Mouse (Mus musculus): ENCODE results near the gene Npnt.

DNA sequence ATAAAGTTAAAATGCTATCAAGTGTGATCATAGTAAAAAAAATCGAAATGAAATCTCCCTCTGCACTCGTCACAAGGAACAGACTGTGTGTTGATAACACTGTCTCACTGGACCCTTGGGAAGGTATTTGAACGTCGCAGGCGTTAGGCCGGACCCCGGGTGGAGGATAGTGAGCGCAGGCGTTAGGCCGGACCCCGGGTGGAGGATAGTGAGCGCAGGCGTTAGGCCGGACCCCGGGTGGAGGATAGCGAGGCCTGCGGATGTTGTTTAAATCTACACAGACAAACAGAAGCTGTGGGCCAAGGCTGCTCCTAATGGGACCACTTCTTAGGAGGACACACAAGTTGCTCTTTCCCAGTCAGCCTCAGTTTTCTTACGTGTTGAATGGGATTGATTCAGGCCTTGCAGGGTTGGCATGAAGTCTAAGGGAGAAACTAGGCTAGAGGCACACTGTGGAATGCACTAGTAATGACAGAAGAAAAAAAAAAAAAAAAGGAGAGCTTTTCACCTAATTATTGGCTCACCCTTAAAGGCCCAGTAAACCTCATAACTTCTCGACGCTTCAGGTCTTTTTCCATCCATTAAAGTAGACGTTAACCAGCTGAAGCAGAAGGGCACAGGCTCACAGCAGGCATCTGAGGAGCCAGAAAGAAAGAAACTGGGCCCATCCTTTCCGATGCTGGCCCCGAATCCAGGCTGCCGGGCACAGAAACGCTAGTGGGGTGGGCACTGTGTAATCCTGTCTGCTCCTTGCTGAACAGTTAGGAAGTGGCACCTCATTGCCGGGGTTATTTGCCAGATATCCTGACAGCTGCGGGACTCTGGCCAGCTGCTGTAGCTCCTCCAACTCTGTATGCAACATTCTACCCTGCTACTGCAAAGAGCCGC, 98.0 kb downstream of the Npnt start:
- TF ChIP-seq MAFK (IDR thresholded peaks at IDR 0.05; ENCODE audit: insufficient read depth, low read depth, low read length) (no peak), HCFC1 (IDR thresholded peaks at IDR 0.05; ENCODE audit: borderline replicate concordance, insufficient read depth, low read length) (no peak)

Measured in ES-E14 (cell line).